Mouse (Mus musculus): ENCODE data around the gene Fmnl2.

DNA sequence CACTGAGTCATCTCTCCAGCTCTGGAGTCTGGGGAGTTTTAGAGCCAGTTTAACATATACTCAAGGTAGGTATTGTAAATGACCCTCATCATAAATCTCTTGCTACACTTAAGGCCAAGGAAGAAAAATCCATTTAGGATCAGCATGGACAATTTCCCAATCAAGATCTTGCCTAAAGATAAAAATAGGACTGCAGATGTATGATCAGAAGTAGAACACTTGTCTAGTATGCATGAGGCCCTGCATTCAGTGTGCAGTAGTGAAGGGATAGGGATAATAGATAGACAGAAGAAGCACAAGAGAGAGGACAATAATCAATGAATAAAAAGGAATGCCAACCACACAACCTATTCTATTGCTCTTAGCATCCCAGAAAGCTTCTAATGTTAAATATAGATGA, 322.2 kb downstream of the Fmnl2 start:
- TF ChIP-seq ZC3H11A (IDR thresholded peaks at IDR 0.05; ENCODE audit: borderline replicate concordance, low read depth, low read length), result no peak
- TF ChIP-seq ZNF384 (IDR thresholded peaks at IDR 0.05; ENCODE audit: low read depth, low read length), result no peak
- no peak for TF ChIP-seq CHD2 (IDR thresholded peaks at IDR 0.05; ENCODE audit: low read depth, low read length)
- no peak for TF ChIP-seq MAFK (IDR thresholded peaks at IDR 0.05; ENCODE audit: insufficient read depth, low read depth, low read length)
